Mouse (Mus musculus): Measurements from ENCODE around the gene Podxl.

GRCm38 (mm10) chr6:31534705-31535104 lies 29.1 kb downstream of the Podxl start:
- TF ChIP-seq POLR2A (IDR thresholded peaks at IDR 0.05; ENCODE audit: insufficient read depth, low read length), result no peak
- TF ChIP-seq EP300 (IDR thresholded peaks at IDR 0.05; ENCODE audit: insufficient read depth, low read depth, low read length), result no peak
- no peak for TF ChIP-seq CTCF (IDR thresholded peaks at IDR 0.05; ENCODE audit: low read depth, low read length)

Data from ES-Bruce4 (cell line).